Mouse (Mus musculus) splenic B cell, adult 2 months (primary cell): ENCODE results near the gene Tst.

Experiments
- DNase-seq: peaks from one replicate; pipeline ENCODE4 v3.0.0-alpha.2; 2011; ENCODE audit warnings: low read depth, low spot score
- H3K27me3 ChIP-seq: 2 replicates; pipeline ENCODE4 v1.6.1; 2012; ENCODE audit warnings: mild to moderate bottlenecking, low read length, moderate library complexity, mixed read lengths; ENCODE audit not compliant: control insufficient read depth, poor library complexity, insufficient read depth, severe bottlenecking
- H3K36me3 ChIP-seq: 2 replicates; pipeline ENCODE4 v1.6.1; 2012; ENCODE audit warnings: mild to moderate bottlenecking, low read length, moderate library complexity, mixed read lengths; ENCODE audit not compliant: control insufficient read depth, poor library complexity, insufficient read depth, severe bottlenecking

Tst gene

DNA sequence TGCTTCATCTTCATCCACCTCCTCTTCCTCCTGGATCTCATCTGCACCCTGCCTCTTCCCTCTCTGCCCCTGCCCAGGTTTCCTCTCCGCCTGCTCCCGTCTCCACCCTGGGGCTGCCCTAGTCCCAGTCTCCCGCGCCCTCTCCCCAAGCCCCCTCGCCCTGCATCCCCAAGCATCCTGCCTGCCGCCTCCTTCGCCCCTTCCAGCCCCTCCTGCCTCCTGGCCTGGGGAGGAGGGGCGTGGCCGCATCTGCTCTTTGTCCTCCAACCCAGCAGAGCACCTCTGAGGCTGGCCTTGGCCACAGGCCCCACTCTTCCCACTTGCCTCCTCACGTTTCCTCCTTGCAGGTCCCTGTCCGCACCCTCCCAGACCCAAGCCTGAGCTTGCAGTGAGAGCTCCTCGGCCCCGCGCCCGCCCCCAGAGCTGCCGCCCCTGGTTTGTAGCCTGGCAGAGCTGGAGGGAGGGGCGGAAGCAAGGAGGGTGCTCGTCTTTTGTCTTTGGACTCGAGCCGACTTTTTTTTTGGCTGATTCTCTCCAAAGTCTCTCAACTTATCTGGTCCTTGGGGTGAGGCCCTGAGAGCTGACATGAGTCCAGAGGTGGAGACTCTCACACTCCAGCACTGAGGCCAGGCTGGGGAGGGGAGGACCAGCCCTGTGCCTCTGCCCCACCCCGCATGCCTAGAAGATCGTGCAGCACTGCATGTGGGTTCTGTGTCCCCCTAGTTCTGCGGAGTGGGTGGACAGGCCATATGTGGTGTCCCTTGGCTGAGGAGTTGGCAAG is 31.7 kb upstream of the Tst start:
- H3K36me3 ChIP-seq, result no peaks in the 10 kb centered on the region
- DNase-seq, result no peak
- no peaks in the 10 kb centered on the region for H3K27me3 ChIP-seq

DNA sequence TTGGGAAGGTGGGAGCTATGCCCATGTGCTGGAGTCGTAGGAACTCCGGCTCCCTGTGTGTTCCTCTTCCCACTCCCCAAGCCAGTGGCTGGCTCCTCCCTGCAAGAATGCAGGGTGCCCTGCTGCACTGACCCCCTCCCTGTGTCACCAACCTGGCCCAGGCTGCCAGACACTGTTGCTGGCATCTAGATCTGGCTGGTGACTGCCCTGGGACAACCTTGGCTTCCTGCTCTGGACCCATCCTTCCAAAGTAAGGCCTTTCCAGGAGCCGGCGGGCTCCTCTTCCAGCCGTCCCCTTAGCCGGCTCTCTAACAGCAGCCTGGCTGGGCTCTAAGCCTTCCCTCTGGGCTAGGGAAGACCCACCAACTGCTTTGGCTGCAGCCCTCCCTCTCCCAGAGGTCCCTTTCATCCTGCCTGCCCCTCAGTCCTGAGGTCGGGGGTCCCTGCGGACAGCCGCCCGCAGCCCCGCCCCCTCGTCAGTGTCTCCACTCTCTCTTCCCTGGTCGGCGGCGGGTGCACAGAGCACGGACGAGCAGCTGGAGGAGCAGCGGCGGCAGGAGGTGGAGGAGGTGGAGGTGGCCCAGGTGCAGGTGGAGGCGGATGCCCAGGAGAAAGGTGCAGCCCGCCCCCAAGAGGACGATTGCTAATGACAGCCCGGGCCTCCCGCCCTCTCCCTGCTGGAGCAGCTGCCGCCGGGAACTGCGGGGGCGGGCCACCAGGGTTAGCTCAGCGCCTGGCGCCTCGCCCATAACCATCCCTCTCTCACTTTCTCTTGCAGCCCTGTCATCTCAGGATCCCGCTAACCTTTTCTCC is 30.9 kb upstream of the Tst start:
- H3K36me3 ChIP-seq, result no peaks in the 10 kb centered on the region
- DNase-seq, result no peak
- H3K27me3 ChIP-seq, result no peaks in the 10 kb centered on the region

DNA sequence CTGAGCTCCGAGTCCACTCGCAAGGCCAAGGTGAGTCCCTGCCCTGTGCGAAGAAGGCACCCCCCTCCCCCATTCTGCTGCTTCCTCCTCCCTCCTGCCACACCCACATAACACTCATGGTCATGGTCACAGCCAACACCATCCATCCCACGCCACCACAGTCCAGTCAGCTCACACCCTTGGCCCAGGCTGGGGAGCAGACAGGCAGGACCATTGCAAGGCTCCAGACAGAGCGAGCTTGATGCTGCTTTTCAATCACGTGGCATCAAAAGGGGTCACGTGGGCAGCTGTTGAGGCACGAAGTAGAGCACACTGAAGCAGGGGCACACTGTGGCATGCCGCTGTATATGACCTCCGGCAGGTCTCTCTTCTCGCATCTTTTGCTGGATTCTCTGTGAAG is 30.0 kb upstream of the Tst start:
- no peak for DNase-seq
- Histone ChIP-seq H3K36me3 (no peaks in the 10 kb centered on the region), H3K27me3 (no peaks in the 10 kb centered on the region)

DNA sequence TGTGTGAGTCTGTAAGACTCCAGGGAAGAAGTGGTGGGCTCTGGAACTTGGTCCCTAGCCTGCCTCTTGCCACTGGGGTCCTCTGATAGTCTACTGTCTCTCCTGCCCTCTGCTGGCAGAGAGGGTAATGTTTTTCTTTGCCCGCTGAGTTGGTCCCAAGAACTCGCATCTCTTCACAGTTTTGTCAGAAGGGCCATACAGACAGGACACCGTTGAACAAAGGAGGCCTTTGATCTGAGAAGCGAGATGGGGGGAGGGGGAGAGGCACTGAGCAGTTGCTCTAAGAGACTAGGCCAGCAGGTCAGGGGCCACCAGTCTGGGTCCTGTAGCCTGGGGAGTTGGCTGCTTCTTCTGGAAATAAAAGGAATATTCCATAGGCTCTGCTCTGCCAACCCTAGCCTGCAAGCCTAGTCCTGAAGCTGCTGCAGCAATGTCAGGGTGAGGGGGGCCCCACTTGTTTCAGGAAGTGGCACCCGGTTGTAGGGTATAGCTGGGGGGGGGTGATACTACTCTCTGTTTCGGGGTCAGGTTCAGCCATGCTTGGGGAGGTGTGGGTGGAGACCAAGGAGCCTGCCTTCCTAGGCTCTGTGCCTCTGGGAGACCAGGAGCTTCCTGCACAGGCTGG is 29.3 kb upstream of the Tst start:
- Histone ChIP-seq H3K36me3 (no peaks in the 10 kb centered on the region), H3K27me3 (no peaks in the 10 kb centered on the region)
- peak; percentile 35 for DNase-seq

DNA sequence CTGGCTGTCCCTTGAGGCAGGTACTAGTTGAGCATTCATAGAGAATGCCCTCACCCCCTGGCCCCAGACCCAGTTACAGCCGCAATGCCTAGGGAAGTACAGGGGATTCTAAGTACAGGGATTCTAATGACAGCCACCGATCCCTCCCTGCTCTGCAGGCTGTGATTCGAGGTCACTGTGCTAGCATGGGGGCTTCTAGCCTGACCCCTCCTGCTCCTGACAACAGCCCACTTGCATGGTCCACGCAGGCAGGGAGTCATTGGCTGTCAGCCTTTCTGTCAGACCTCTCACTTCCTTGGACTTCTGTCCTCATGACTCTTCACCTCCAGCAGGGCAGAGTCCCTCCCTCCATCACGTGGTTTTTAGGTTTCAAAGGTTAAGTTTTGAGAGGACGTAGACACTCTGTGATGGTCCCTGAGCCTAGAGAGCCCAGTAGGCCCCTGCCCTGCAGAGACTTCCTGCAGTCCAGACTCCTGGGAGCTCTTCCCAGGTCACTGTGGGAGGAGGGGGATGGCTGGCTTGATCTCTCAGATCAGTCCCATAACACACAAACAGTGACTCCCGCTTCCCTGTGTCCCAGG is 25.9 kb upstream of the Tst start:
- no peak for DNase-seq
- H3K36me3 ChIP-seq, result no peaks in the 10 kb centered on the region
- no peaks in the 10 kb centered on the region; the same call in 1 of the 2 replicates for H3K27me3 ChIP-seq

DNA sequence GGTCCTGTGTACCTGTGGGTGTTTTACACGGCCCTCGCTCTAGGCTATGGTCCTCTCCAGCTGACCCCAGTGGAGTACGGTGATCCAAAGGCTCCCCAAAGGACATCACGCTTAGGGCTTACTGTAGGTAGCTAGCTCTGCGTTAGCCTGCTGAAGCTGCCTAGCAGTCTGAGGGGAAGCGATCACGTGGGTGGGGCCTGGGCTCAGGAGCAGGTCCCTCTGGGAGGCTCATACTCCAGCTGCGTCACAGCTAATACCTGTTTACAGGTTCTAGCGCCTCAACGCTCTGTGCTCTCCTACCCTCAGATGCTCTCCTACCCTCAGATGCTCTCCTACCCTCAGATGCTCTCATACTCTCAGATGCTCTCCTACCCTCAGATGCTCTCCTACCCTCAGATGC is 25.2 kb upstream of the Tst start:
- H3K36me3 ChIP-seq, result no peaks in the 10 kb centered on the region
- no peaks in the 10 kb centered on the region; the same call in 1 of the 2 replicates for H3K27me3 ChIP-seq
- no peak for DNase-seq

DNA sequence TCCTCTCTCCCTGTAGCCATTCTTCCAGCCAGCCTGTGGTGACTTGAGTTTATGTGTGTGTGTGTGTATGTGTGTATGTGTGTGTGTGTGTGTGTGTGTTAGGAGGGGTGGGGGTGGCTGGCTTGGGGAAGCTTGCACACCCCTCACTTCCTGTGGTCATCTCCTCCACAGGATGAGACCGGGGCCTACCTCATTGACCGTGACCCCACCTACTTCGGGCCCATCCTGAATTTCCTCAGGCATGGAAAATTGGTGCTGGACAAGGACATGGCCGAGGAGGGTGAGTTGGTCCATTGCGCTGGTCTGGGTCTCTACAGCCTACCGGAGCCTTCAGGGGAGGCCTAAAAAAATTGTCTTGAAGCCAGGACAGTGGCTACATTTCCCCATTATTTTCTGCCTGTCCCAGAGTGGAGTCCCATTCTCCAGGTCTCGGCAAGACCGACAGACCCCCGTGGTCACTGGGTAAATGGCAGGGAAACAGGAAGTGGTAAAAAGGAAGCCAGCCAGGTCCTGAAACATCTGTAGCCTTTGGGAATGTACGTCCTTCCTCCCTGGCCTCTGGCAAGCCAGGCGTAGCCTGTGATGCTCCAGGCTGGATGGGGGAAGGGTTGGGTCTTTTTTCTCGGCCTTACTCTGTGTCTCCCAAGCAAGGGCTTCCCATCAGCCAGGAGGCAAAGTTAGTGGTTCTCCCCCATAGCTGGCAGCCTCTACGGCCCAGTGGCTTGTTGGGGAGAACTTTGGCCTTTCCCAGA is 24.3 kb upstream of the Tst start:
- H3K27me3 ChIP-seq, result no peaks in the 10 kb centered on the region; the same call in 1 of the 2 replicates
- no peak for DNase-seq
- no peaks in the 10 kb centered on the region for H3K36me3 ChIP-seq

DNA sequence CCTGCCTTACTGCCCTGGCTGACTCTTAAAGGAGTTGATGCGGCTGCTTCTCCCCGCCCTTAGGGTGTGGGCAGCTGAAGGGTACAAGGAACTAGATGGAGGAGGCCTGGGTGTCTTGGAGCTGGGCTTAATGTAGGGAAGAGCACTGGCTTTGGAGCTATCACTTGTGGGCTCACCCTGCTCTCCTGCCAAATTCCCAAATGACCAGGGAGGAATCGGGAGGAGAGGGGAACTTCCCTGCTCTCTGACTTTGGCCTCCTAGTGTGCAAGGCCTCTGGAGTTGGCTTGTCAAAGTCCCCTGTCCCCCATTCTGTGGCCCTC is 23.4 kb upstream of the Tst start:
- Histone ChIP-seq H3K36me3 (no peaks in the 10 kb centered on the region), H3K27me3 (no peaks in the 10 kb centered on the region; the same call in 1 of the 2 replicates)
- DNase-seq, result no peak

DNA sequence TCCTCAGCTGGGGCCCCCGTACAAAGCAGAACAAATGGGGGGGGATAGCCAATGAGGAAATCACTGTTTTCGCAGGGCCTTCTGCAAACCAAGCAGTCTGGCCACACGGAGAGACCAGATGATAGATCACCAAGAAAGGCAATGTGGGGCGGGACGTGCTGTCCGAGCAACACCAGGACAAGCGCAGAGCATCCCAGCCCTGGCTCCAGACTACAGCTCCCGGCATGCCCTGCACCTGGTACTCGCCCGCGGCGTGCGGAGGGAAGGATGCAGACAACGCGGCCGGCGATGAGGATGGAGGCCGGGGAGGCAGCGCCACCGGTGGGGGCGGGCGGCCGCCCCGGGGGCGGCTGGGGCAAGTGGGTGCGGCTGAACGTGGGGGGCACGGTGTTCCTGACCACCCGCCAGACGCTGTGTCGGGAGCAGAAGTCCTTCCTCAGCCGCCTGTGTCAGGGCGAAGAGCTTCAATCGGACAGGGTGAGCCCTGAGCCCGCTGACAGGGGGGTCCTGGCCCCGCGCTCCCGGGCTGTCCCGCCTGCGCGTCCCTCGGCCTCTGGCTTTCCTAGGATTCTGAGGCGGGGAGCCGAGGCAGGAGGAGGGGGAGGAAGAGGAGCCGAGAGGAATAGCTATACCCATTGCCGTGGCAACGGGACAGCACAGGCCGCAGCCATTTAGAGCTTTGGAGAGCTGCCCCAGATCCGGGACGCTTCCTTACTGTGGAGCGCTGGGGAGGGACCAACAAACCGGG is 22.9 kb upstream of the Tst start, which contains the start of gene Kctd17:
TSS of gene Kctd17 (plus strand) at position 174 of the 748 bp plus-strand sequence.
- Histone ChIP-seq H3K36me3 (no peaks in the 10 kb centered on the region), H3K27me3 (no peaks in the 10 kb centered on the region; the same call in 1 of the 2 replicates)
- DNase-seq, result no peak

DNA sequence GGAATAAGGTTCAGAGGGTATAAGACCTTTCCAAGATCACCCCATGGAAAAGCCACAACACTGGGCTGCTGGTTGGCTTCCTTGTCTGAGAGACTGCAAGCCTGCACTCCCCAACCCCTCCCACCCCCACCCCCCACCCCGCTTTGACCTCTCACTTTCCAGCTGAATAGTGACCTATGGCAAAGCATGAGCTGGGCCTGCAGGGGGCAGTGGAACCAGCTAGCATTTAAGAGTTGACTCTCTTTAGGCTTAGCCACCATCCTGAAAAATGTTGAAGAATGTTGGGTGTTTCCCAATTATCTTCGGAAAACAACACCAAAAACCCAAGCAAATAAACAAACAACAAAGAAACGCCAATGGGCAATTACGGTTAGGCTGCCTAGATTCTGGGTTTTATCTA is 19.5 kb upstream of the Tst start:
- H3K36me3 ChIP-seq, result no peaks in the 10 kb centered on the region

DNA sequence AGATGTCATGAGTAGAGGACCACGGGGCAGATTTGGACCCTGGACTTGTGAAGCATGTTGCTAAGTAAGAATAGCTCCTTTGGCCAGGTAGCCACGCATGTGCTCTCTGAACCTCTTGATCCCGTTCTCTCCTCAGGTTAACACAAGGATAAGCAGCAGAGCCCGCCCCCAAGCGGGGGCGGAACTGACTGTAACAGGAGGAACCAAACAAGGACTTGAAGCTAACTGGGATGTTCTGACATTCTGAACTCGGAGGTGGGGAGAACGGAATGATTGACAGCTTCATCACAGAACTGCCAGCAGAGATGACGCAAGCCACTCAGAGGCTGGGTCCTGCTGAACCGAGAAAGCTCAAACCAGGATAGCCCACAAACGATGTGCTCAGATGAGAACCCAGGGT is 18.8 kb upstream of the Tst start:
- no peaks in the 10 kb centered on the region for H3K36me3 ChIP-seq
- no peaks in the 10 kb centered on the region; the same call in 1 of the 2 replicates for H3K27me3 ChIP-seq
- no peak for DNase-seq

More for the DNA sequence above, 19.5 kb upstream of the Tst start:
- DNase-seq, result no peak
- no peaks in the 10 kb centered on the region; the same call in 1 of the 2 replicates for H3K27me3 ChIP-seq

DNA sequence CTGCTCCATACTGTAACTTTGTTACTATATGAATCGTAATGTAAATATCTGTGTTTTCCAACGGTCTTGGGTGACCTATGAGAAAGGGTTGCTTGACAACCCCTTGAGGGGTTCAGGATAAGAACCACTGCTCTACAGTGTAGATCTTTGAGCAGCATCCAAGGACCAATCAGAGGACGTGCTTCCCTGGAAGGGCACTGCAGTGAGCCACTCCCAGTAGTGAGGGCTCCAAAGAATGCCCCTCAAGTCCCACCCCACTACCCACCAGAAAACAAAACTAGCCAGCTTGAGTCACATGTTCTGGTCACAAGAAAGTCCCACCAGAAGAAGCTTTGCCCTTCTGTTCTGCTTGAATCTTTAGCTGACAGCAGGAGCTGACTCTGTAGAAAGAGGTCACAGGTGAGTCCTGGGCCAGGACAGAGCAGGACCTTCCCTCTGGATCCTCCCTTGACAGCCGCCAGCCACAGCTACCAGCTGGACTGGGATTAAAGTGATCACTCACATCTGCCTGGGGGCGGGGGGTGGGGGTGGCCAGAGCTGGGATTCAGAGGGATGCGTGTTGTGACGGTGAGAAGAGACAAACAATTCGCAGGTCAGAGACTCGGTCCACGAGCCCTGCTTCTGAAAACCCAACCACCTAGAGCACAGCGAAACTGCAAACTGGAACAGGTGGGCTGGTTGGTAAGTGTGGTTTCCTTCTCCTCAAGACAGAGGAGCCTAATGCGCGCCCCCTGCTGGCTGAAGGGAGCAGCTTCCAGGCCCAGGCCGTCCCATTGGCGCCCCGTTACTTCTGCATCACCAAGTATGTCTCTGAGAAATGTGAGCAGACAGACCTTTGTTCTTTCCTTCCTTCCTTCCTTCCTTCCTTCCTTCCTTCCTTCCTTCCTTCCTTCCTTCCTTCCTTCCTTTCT is 16.6 kb upstream of the Tst start:
- no peaks in the 10 kb centered on the region for H3K27me3 ChIP-seq
- no peaks in the 10 kb centered on the region for H3K36me3 ChIP-seq
- peak; percentile 89 for DNase-seq

DNA sequence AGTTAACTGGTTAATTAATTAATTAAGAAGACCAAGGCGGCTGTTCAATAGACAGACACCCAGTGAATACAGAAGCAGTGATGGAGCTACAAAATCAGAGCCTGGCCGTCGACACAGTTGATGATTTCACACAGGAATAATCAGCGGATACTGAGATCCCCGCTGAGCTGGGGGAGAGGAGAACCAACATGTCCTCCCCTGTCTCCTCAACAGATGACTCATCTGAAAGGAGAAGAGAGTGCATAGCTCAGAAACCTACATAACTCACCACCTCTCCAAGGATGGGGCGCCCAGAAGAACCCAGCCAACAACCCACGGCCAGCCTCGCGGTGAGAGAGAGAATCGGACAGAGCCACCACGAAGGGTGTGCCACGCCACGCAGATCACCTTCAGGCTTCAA is 14.7 kb upstream of the Tst start:
- Histone ChIP-seq H3K36me3 (no peaks in the 10 kb centered on the region), H3K27me3 (no peaks in the 10 kb centered on the region)
- DNase-seq, result no peak
